Mouse (Mus musculus): ENCODE measurements around the gene Plcxd2. TPM values are rescaled to one million over a fixed set of nuclear protein-coding genes. Genes with fewer than 3 reads are reported as not detected.

Plcxd2 gene
- total RNA-seq, 2 experiments from 2014 or later = 0.75 TPM; not detected in 1

Other genes with a start within 250 kb of the Plcxd2 start
- not detected in 2 replicates for gene Phldb2, start 56.6 kb downstream of the Plcxd2 start, total RNA-seq (2014; fragmentation: Nextera tagmentation)
- gene Phldb2, start 56.6 kb downstream of the Plcxd2 start, total RNA-seq (2017) = not detected in 2 replicates
- 3.6 and 12.1 TPM in 2 replicates for gene Cd96, start 110.0 kb upstream of the Plcxd2 start, total RNA-seq (2014; fragmentation: Nextera tagmentation)
- gene Cd96, start 110.0 kb upstream of the Plcxd2 start, total RNA-seq (2017) = 4.3 and 5.0 TPM in 2 replicates
- gene Gm4737, start 144.9 kb upstream of the Plcxd2 start, total RNA-seq (2014; fragmentation: Nextera tagmentation) = 8.8 and 11.4 TPM in 2 replicates
- 11.7 and 14.8 TPM in 2 replicates for gene Gm4737, start 144.9 kb upstream of the Plcxd2 start, total RNA-seq (2017)

Measured in megakaryocyte-erythroid progenitor cell, adult 5-6 weeks (primary cell).